Mouse (Mus musculus) retina, postnatal 7 days (tissue): ENCODE measurements around the gene Lgals9.
A peak's percentile ranks its signal among the peaks of the same experiment; 100 is the strongest.

Experiments
- DNase-seq: peaks from one replicate; pipeline ENCODE4 v3.0.0-alpha.2; 2012; ENCODE audit warnings: low read depth, low spot score

The Lgals9 gene

GRCm38 (mm10) chr11:78976731-78977510 is 7.8 kb downstream of the Lgals9 start:
- no peak for DNase-seq

DNA sequence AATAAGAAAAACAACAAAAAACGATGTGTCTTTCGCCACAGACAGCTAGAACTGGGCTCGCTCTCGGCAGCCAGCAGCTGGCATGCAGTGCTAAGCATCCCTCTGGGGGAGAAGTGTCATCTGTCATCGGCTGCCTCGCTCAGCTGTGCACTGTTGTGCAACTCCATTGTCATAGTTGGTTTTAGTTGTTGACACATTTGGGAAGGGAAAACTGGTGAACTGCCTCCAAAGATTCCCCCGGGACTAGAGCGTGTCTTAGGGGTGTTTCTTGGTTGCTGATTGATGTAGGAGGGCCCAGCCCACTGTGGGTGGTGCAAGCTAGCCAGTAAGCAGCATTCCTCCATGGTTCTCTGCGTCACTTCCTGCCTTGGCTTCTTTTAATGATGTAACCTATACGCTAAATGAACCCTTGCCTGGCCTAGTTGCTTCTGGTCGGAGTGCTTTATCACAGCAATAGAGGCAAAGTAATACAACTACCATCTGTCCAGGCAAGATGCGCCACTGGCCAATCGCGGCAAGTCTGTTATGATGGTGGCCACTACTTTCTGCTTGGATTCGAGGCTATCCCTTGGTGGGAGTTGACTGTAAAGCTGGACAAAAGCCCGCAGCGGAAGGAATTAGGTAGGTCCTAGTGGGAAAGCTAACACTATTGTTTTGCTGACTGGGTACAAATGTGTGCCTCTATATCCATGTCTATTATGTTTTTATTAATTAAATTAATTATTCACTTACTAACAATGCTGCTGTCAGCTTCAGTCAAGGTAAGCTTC is 11.2 kb downstream of the Lgals9 start:
- no peak for DNase-seq

GRCm38 (mm10) chr11:78972811-78973351 is 11.9 kb downstream of the Lgals9 start:
- no peak for DNase-seq

DNA sequence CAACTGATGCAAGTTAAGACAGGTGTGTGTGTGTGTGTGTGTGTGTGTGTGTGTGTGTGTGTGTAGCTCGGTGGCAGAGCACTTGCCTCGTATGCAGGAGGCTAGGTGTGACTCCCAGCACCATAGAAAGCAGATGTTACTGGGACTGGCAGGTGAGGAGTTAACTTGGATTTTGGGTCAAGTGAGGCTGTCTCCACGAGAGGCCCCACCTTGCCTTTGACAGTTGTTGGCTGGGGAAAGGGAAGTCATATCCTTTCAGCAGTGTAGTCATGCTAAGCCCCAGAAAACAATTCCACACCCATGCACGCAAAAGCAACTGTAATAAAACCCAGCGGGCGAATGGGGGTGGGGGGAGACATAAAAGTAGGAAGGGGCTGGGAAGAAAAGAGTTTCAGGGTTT is 12.4 kb downstream of the Lgals9 start:
- no peak for DNase-seq

DNA sequence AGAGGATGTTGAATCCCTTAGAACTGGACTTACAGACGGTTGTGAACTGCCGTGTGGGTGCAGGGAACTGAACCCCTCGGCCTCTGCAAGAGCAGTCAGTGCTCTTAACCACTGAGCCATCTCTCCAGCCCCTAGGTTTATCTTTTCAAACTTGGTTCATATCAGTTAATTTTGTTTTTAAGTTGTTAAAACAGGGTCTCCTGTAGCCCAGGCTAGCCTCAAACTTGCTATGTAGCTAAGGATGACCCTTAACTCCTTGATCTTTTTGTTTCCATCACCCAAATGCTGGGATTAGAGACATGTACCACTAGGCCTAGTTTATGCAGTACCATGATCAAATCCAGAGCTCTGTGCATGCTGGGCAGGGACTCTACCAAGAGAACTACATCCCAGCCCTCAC is 13.0 kb downstream of the Lgals9 start:
- DNase-seq = no peak

GRCm38 (mm10) chr11:78971096-78971495 is 13.7 kb downstream of the Lgals9 start:
- DNase-seq = no peak

DNA sequence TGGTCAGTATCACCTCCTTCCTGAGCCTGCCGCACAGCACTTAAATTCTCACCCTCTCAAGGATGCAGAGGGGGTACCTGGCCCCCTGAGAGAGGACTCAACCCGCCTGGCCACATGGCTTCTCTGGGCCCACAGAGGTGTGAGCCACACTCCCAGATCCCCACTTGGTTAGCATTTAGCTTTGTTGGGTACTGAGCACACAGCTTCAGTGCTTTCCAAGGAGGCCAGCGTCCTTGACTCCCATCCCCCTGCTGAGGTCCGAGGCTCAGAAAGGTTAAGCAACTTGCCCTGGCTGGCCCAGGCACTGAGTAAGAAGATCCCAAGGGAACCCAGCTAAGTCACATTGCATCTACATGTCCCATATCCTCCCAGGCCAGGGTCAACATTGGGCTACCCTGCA is 16.6 kb downstream of the Lgals9 start:
- DNase-seq = no peak

GRCm38 (mm10) chr11:78967371-78967770 is 17.4 kb downstream of the Lgals9 start:
- peak; percentile 41 for DNase-seq

DNA sequence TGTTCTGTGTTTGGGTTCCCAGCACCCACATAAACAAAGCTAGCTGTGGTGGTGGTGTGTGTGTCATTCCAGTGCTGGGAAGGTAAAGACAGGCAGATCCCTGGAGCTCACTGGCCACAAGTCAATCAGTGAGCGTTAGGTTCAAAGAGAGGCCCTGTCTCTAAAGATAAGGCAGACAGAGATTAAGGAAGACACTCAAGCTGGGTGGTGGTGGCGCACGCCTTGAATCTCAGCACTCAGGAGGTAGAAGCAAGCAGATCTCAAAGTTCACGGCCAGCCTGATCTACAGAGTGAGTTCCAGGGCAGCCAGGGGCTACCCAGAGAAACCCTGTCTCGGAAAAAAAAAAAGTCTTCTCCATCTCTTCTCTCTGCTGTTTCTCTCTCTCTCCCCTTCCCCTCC is 23.5 kb downstream of the Lgals9 start:
- DNase-seq = no peak

DNA sequence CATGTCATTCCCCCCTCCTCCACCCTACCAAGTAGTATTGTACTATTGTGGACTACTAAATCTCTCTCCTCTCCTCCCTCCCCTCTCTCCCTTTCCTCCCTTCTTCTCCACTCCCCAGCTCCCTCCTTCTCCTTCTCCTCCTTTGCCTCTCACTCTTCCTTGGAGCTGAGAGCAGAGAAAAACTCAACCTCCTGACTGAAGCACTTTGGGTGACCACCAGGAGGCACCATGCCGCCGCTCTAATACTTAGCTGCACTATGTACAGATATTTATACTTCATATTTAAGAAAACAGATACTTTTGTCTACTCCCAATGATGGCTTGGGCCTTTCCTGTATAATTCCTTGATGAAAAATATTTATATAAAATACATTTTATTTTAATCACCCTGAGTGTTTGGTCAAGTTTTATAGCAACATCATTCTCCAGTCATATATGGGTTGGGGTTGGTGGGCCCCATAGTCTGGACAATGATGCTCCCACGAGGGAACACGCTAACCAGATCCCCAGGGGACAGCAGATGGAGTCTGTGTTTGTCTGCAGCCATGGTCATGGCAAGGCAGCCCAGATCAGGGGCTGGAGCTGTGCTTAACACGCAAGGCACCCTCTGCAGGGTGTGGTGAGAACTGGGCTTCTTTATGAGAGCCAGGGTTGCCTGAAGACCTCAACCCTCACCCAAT is 24.8 kb downstream of the Lgals9 start:
- no peak for DNase-seq

- DNase-seq = no peak
Observed at GRCm38 (mm10) chr11:78959367-78959766, 25.4 kb downstream of the Lgals9 start.

DNA sequence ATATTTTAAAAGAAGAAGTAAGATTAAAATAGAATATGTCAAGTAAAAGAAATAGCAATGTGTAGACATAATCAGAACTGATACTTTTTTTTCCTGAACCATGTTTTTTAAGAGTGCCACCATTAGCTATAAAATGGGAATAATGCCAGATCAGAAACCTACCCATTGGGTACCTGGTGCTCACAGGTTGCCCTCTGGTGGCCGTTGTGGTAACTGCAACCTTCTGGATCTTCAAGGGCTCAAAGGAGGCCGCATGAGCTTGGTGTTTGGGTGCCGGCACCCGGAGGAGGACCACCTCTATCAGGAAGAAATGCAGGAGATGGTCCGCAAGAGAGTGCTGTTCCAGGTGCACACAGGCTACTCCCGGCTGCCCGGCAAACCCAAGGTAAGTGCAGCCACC is 28.5 kb downstream of the Lgals9 start:
- DNase-seq = peak; percentile 71

GRCm38 (mm10) chr11:78952467-78952866 is 32.3 kb downstream of the Lgals9 start:
- DNase-seq = no peak

GRCm38 (mm10) chr11:78950365-78950764 is 34.4 kb downstream of the Lgals9 start:
- DNase-seq = no peak

- no peak for DNase-seq
Observed at GRCm38 (mm10) chr11:78943083-78943482, 41.7 kb downstream of the Lgals9 start.

DNA sequence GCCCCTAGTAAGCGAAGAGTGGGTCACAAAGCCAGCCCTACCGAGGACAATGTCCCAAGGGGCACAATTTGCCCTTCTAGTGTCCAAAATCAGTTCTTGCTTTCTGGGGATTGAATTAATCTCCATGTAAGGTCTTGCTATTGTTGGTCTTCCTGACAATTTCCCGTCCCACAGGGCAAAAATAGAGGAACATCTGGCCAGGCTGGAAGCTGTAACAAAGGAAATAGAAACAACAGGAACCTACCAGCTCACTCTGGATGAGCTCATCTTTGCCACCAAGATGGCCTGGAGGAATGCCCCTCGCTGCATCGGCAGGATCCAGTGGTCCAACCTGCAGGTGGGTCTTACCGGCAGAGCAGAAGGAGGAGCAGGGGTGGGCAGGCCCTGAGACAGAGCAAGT is 49.6 kb downstream of the Lgals9 start:
- no peak for DNase-seq

- DNase-seq = no peak
Observed at GRCm38 (mm10) chr11:78934727-78935126, 50.0 kb downstream of the Lgals9 start.

DNA sequence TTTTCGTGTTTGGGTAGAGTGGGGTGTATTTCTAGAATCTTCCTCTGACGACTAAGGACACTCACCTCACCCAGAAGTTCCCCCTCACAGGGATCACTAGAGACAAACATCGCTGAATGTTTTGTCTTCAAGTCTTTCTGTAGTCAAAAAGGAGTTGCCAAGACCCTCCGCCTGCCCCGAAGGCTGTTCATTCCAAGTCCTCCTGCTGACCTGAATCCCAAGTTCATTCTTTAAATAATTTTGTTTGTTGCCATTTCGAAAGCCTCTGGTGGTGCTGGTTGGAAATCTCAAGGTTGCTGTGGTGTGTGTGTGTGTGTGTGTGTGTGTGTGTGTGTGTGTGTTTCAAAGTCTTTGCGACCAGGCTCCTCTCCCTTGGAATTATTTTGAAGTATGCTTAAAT is 50.4 kb downstream of the Lgals9 start:
- DNase-seq = no peak

- no peak for DNase-seq
Observed at GRCm38 (mm10) chr11:78929345-78929744, 55.4 kb downstream of the Lgals9 start.

GRCm38 (mm10) chr11:78924916-78925315 is 59.8 kb downstream of the Lgals9 start:
- no peak for DNase-seq

- no peak for DNase-seq
Observed at GRCm38 (mm10) chr11:78924111-78924510, 60.6 kb downstream of the Lgals9 start.
